Mouse (Mus musculus) retina, adult 2 months (tissue): ENCODE results near the gene Gm9821.

ENCODE experiments used
- DNase-seq: peaks from one replicate; pipeline ENCODE4 v3.0.0-alpha.2; 2012; ENCODE audit warnings: low read depth, low spot score

The Gm9821 gene

DNA sequence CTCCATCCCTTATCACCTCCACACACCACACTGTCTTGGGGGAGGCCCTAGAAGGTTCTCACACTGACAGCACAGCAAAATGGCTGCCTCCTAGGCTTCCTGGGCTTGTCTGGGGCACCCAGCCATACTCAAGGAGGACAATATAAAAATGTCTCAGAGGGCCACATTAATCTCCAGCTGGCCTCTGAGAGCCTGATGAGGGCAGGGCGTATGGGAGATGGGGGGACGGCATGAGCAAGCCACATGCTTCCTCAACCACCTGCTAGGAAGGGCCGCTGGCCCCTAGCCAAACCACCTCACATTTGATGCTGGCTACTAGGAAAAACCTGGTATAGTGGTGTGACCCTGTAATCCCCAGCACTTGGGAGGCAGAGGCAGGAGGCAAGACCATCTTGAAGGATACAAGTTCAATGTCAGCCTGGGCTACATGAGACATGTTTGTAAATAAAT is 3.3 kb downstream of the Gm9821 start:
- no peak for DNase-seq

DNA sequence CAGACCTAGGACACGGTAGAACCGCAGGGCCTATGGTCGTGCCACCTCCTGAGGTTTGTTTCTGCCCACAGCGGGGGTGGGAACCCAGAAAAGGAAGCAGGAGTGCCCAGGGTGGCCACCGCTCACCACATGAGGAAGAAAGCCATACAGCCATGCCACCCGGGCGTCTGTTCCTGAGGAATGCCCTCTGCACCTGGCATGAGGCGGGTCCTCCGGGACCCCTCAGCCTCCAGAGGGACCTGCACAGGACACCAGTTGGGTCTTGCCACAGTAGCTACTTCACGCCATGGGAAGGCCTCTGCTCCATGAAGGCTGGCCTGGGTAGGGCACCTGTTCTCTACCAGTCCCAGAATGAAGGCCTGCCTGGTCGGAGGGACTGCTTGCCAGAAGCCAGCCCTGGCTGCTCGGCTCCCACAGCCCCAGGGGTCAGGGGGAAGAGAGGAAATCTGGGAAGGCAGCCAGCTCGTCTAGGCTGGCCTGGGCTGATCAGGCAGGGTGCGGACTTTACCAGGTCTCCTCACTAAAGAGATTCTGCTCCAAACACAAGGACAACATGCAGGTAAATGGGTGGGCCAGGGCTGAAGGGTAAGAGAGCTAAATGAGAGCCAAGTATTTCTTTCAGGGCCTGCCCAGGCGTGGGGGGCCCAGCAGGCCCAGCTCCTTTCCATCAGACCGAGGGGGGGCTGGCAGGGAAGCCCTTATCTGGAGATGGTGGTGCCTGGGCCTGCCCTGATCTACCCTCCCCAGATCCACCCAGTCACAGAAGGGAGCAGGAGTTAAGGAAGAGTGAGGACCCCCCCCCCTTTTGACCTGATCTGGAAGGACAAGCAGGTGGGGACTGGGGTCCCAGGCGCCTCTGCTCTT is 4.1 kb downstream of the Gm9821 start:
- DNase-seq = no peak

DNA sequence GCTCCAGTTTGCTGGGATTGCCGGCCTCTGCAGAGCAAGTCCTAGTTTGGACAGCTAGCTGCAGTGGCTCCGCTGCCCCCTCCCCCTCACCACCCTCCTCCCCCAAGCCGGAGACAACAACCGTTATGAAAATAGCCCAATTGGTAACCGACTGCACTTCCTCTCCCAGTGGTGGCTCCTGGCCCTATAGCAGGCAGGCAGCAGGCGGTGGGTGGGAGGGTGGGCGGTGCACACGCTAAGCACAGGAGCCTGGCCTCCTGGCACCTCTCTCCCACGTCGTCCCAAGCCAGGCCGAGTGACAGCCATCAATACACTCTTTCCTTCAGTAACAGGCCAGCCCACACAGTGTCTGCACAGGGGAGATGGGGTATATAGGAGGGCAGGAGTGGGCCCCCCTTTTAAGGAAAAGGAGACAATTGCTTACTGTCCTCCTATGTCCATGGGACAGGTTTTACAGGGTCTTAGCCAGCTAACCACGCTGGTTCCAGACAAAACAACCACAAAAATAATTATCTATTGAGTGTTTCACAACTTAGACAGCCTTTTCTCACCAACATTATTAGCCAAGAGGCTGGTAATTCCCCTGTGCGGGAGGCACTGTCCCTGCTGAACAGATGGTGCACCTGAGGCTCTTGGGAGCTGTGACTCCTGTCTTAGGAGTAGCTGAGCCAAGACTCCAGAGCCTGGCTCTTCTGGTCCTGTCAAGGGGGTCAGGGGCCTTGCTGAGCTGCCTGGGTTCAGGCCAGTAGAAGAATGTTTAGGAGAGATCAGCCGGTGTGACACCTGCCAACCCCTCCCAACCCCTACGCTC is 5.0 kb downstream of the Gm9821 start:
- DNase-seq = no peak

DNA sequence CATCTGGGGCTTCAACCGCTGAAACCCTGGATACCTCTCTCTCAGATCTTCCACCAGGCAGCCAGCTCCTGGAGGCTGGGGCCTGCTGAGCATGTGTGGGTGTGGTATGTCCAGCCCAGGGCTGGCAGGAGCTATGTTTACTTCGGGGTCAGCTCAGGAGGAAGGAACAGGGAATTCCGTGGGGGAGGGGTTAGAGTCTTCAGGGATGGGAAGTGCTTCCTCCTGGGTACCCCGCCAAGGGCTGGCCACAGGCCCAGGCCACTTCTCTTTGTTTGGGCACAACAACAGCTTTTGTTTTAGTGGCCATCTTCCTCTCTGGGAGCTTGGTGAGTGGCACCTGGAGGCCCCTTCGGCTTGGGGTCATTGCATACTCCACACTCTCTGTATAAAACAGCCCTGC is 8.3 kb downstream of the Gm9821 start:
- DNase-seq = no peak

DNA sequence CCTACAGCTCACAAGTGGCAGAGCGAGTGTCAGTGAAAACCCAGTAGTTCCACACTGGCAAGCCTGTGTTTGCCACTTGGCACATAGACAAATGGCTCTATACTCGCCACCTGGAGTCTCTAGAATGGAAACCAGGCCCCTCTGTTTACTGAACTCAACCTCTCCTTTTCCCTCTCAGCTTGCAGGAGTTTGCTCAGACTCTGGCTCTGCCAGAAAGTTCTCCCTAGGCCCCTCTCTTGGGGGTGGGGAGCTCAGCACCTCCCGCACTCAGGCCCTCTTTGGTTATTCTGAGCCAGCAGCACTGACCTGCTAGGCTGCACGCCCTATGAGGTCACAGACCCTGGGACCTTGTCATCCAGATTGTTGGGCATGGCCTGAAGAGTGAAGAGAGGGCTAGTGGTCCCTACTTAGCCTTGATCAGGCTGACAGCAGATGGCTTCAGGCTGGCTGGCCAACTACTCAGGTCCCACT is 9.7 kb downstream of the Gm9821 start:
- DNase-seq = no peak

DNA sequence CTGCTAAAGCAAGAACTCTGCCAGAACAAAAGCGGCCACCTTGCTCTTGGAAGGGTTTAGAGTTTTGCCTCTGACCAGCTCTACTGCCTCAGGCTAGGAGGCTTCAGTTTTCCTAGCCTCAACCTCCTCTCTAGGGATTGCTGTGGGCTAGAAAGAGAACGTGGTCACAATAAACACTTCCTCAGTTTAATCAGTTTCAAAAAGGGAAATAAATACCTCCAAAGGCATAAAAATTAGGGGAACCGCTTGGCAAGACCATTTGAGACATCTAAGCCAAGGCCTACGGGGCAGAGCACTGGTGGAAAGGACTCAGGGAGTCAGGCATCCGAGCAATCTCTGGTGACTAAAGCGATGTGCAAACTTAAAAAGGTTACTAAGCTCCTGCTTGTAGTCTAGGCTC is 10.4 kb downstream of the Gm9821 start:
- no peak for DNase-seq

DNA sequence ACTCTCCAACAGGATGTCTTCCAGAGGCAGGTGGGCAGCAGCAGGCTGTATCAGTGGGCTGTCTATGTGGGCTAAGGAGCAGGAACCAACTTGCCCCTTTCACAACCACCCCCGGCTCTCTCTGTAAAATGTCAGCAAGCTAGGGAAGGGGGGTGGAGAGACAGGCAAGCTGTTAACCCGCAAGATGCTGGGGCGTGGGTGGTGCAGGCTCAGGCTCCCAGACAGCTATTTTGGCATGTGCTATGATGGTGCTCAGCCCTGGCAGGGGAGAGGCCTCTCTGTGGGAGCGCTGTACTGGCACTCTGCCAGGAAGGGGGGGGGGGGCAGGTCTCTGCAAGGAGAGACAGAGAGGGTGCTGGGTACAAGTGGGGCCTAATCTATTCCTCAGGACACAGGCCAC is 11.6 kb downstream of the Gm9821 start:
- DNase-seq = no peak

DNA sequence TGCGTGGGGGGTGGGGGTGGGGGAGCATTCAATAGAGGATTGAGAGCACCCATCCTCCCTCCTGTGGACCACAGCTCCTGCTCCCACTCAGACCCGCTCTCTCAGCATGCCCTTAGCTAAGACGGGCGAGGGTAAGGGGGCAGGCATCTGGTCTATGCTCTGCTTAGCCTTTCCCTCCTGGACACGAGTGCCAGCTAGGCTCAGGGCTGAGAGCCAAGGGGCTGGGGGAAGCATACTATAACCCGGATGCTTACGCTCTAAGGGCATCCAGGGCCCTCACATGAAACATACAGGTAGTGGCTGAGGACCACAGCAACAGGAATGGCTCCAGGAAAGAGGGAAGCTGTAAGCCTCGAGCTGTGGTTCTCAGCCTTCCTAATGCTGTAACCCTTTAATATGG is 12.5 kb downstream of the Gm9821 start:
- no peak for DNase-seq

DNA sequence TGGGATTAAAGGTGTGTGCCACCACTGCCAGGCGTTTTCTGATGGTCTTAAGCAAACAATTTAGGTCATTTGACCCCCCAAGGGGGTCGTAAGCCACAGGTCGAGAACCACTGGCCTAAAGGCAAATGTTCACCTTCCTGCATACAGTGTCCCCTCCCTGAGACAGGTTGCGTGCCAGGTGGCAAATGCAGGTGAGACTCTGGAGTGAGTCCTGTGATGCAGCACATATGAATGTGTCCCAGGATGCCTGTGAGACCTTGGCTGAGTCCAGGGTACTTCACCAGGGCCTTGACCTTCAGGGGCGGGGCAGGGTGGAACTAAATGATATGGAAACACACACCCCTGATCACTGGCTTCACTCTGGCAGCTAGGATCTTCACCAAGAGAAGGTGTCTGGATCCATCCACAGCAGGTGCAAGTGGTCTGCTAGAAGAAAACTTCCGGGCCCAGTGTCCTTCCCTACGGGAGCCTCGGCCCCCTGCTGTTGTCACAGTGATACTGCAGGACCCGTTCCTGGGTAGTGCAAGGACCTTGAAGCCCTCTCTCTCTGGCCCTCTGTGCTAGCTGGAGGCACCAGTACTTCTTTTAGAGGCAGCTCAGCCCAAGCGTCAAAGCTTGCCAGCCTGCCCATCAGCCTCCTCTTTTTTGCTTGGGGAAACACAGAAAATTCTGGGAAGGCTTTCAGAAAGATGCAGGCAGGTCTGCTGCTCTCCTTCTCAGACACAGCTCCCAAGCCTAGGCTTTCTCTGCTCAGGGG is 13.4 kb downstream of the Gm9821 start:
- no peak for DNase-seq

DNA sequence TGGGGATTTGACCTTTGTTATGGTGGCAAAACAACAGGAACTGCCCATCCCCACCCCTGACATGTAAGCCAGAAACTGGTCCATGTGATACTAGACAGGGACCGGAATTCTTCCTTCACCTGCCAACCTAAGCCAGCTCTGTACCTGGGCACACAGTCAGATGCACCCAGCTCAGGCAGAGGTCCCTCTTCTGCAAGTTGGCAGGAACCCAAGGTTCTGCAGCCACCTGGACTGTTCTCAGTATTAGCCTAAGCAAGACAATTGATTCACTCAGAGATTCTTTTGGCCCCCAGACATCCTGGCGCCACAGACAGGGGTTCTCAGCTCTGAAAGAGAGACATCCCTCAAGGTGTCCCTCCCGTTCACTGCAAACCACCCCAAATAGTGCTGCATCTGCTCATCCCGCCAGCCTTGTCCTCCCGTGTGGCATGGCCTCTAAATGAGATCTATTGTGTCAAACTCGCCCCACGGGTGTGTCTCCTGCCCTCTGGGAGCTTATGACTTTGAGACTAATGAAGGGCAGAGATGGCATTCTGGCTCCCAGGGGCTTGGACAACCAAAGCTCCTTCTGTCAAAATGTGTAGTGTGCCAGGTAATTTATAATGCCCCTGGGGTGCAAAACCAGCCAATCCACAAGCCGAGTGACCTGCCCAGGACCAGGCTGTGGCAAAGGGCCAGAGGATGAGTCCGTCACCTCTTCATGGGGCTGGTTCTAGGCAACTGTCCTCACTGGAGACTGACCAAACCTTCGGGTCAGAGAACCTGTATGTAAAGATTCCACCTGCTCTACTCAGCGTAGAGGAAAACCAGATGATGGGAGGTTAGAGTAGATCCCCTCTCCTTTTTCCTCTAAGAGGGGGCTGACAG is 14.3 kb downstream of the Gm9821 start:
- no peak for DNase-seq

DNA sequence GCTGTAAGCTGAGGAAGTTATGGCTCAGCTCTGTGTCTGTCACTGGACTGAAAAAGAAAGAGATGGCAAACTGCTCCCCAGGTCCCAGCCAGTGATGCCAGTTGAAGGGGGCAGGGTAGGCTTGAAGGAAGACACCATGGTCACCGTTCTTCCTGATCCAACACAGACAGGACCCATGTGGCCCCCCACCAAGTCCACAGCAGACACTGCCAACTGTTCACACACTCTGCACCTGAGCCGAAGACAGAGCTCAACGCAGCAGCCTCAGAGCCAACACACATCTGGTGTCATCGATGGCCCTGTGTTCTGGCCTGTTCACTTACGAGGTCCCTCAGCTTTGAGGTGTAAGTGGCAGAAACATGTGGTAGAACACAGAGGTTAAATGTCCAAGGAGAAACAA is 15.0 kb downstream of the Gm9821 start:
- no peak for DNase-seq

DNA sequence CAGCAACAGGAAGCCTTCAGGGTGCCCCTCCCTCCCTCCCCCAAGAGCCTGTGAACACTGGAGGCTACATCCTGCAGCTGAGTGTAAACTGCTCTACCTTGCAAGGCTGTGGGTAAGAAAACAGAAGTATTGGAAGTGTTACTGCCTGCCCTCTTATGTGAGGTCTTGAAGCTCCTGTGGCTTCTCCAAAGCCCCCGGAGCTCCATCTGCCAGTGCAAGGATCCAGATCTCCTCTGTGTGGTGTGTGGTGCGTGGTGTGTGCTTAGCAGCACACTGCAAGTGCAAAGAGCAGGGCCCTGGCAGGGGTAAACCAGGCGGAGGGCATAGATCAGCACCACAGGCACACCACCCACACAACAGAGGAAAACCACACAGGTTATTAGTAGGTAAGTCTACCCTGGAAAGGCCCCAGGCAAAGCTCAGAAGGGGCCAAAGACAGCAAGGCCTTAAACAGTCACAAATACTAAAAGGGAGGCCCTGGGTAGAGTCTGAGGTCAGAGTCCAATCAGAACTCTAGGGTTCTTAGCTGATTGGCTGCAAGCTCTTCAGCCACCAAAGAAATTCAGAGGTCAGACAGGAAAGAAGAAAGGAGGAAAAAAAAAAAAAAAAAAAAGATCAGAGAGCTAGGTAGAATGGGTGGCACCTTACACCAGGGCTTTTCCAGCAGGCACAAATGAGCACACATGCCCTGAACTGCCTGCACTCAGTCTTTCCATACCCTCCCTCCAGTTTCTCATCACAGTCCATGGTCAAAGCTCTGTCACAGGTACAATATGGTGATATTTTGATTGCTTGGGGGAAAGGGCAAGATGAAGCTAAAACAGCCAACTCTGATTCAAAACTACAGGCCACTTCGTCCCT is 16.6 kb downstream of the Gm9821 start:
- DNase-seq = no peak

DNA sequence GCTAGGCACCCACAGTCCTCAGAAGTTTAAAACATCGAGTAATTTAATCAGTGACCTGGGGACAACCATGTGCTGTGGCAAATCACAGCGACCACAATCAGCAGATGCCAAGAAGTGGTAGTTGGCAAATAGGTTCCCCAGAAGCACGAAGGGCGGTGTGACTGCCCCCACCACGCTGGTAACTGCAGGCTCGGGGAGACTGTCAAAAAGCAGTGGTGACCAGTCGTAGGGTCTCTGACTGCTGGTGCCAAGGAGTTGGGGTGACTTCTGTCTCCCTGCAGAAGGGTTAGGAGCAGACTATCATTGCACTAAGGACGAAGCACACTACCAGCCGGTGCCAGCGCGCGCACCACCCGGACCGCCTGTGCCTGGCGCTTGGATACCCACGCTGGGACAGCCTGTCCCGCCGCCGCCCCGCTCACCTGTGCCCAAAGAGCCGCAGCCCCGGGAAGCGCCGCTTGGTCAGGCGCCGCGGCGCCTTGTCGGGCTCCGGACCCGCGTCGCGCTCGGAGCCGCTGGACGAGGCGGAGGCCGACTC is 17.4 kb downstream of the Gm9821 start:
- DNase-seq = no peak

DNA sequence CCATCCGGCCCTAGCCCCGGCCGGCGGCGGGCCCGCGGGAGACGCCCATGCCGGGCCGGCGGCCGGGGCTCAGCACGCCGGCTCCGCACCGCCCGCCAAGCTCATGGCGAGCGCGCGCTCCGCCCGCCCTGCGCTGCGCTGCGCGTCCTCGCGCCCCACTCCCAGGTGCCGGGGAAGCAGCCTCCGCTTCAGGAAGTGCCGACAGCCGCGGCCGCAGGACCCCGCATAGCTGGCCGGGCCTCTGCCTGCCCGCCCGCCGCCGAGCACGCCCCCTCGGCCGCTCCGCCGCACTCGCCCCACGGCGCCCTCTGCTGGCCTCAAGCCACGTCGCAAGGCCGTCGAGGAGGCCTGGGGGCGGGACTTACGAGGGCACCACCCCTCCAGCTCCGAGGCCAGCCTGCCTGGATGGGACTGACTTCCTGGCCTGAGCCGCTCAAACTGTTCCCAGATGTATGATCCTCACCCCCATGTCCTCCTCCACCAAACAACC is 18.0 kb downstream of the Gm9821 start:
- peak; percentile 75 for DNase-seq

DNA sequence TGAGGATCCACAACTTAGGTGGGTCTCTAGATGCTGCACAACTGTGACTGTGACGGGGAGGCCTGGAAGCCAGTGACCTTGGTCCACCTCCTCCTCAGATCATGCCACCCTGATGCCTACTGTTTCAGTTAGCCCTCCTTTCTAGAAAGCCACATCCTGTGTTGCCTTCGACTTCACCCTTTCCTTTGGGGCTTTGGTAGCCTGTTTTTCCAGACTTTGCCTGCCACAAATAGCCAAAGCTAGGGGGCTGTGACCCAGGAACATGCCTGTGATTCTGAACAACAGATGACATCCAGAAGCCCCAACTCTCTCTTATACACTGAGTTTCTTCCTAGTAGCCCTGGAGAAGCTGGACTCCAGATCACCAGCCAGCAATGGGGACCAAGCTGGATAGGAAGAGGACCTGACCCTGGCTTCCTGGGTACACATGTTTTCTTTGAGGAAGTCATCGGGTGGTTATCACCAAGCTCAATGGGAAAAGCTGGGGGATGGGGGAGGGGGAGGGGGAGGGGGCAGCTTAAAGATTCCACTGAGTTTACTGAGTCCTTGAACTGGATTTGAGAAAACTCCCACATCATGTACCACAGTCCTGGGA is 19.2 kb downstream of the Gm9821 start:
- DNase-seq = no peak

DNA sequence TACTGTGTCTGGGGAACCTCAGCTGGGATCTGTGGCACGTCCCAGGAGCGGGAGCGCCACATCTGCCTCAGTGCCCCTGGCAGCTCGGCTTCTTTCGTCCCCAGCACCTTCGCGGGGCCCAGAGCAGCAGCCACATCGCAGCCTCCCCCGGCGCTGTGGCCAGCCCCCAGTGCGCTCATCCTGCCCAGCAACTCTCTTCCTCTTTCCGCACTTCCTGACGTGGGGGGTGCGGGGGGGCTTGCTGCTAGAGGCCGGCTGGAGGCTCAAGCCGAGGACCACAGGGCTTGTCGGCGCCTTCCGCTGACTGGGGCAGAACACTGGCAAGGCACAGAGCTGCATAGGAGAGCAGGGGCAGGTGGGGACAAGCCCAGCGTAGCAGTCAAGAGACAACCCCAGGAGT is 19.9 kb downstream of the Gm9821 start:
- DNase-seq = no peak

DNA sequence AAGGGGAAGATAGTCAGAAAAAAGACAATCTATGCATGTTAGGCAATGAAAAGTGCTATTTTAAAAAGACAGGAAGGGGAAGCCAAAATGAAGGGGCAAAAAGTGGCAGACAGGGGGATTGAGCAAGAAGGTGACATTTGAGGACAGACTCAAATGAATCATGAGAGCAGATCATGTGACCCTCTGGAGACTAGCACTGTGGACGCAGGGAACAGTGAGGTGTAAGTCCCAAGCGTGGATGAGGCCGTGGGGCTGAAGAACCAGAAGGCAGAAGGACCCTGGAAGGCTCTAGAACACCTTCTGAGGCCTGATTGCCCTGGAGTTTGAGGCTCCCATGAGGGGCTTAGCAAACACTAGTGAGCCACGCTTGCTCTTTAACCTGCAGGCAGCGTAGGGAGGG is 20.9 kb downstream of the Gm9821 start:
- no peak for DNase-seq

DNA sequence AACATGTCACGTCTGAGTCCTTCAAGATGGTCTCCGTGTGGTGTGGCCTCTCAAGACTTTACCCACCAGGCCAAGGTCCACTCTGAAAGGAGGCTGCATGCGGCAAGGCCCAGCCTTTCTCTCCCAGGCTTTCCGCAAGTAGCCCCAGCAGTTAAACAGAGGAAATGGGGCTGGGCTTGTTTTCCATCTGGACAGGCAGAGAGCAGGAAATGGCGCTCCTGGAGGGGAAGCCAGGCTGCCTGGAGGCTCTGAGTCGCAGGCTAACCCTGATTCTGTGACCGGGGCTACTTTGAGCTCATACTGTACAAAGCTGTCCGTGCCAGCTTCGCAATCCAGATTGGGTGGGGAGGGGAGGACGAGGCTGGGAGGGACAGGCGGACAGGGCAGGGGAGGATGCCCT is 22.5 kb downstream of the Gm9821 start:
- DNase-seq = no peak
